Mouse (Mus musculus): Measurements from ENCODE around the gene Rbms3.

Rbms3 gene

DNA sequence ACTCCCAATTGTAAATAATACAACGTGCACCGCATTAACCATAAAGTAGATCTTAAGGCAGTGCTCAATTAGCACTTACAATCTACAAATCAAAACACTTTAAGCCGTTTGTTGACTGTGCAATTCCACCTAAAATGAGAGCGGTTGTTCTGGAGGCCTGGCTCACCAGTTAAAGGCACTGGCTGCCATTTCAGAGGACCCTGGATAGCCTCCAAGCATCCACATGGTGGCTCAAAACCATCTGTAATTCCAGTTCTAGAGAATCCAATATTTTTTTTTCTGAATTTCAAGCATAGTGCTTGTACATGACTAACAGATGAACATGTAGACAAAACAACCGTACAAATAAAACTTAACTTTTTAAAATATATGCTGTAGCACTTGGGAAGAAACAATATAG, 460.5 kb downstream of the Rbms3 start:
- DNase-seq, result no peak

DNA sequence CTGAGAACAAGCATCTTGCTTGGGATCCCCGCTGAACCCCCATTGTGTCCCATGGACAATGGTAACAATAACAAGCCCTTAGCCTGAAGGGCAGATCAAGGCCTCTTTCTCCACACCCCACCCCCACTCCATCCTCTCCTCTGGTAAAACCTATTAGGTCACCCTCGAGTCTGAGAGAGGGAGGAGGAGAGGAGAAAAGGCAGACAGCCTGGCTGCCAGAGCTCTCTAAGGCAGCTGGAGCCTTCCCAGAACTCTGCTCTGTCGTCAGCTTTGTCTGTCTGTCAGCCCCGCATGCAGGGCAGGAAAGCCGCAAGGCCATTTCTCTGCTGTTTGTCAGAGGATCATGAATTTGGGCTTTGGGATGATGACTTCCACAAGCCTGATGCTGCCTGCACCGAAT, 466.6 kb downstream of the Rbms3 start:
- DNase-seq, result no peak

DNA sequence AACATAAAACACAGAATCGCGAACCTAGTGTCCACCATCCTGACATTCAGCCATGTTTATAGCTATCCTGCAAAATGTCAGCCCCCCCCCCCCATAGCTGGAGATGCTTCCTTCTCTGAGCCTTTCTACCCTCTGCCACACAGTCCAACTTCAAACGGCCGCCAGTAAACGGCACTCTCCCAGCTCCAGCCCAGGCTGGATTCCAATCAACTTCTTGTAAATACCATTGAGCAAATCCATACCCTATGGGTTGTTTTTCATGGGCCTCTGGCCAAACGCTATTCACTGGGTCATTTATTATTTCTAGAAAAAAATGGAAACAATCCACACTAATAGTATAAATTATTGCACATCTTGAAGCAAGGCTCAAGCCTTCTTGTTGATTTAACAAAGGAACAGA, 468.6 kb downstream of the Rbms3 start:
- DNase-seq, result no peak

DNA sequence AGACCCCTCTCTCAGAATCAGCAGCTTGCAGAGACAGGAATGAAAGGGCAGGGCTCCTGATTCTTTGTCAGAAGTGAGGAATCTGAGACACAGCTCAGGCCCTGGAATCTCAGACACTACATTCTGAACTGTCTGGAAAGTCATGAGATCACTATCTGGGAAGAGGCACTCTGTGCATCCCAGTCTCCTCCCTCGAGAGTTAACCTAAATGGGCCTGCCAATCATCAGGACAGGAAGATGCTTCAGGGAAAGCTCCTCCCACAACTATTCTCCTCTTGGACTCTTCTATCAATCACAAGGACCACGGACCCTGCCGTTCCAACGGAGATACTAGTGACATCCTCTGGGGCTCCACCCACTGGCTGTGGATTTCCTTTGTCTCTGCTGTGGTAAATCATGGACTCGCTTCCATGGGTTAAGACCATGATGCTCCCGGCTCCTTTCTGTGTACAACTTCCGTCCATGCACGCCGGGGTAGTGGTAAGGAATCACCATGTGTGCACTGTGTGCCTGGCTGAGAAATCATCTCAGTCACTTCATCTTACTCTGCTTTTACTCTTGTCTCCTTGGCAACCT, 473.3 kb downstream of the Rbms3 start:
- DNase-seq, result no peak

DNA sequence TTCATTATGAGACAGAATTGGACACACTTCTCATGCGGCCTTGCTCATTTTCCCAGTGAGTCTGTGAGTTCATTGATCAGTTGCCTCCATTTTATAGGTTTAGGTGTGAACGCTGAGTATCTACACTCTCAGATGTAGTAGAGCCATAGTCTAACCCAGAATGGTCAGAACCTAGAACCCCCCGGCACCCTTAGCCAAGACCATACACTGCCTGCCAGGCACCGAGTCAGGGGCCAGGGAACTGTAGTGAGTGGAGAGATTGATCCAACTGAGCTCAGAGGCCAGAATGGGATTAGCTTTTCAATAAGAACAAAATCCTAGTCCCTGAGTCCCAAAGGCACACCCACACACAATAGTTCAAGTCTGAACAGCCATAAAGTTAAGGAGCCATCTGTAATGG, 475.1 kb downstream of the Rbms3 start:
- DNase-seq, result no peak

DNA sequence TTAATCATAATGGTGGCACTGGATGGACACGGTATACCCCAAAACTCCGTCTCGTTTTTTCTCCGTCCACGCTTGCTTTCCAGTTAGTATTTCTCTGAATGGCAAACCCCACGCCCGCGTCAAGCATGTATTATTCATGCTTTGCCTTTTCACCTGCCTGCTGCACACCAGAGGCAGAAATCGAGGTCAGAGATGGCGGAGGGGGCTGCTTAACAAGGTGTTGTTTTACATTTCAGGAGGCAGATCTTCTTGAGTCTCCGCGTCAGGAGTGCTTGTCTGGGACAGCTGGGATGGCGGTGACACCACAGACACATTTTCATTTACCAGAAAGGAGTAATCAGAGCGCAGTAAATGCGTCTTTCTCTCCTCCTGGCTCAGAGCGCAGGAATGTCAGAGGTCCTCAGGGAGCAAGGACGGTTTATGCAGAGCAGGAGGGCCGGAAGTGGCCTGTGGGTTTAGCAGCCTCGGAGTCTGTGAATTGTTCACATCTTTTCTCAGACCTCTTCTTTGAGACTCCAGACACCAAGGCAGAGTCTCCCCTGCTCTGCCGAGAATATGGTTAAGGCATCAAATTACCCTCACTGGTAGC, 475.9 kb downstream of the Rbms3 start:
- DNase-seq, result no peak

DNA sequence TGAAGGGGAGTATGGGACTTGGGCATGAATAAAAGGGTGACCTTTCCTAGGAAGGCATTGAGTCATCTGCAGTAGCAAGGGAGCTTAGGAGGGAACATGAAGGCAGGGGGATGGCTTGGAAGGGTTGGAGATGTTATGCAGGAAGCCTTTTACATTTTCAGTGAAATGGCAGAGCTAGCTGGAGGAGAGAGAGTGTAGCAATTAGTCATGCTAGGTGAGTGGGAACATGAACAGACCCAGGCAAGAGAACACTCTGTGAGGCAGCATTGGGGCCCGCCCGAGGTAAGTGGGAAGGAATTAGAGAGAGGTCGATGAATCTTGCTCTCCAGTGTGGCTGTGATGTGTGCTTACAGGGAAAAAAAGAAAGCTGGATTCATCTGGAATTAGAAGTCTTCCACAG, 477.8 kb downstream of the Rbms3 start:
- no peak for DNase-seq

DNA sequence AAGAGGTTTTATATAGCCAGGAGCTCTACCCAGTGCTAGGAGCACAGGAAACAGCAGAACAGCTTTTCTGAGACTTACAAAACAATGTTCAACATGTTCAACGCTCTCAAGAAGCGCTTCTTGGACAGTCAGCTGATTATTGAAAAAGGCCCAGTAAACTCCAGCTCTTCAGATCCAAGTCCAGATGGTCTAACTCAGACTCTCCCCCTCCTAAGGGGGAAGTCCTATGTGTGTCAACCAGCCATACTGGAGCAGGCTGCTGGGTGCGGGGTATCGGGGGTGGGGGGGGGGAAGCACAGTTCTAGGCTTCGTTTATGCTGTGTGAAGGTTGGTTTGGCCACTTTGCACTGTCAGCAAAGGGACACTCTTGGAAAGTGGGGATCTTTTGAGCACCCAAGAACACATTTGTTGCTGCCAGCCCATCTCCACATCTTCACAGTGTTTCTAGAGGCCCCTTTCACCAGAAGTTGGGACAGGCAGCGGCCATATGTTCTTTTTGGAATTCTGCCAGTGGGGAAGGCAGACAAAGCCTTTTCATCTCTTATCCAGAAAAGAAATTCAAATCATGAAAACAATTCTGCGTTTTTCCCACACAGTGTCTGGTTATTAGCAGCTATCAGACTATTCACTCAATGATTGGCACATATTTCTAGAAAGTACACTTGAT, 485.5 kb downstream of the Rbms3 start:
- DNase-seq, result no peak

DNA sequence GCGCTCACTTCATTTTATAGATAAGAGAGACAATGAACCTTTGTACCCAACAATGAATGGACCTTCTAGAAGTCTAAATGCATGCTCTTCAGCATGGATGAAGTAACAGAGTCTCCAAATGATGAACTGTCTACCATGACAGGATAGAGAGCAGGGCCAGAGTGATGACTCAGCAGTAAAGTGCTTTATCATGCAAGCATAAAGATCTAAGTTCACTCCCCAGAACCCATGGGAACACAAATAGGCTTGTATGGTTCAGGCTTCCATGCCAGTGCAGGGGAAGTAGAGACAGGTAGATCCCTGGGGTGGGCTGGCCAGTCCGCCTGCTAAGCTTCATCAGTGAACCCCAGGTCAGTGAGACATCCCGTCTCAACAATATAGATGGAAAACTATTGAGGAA, 489.7 kb downstream of the Rbms3 start:
- no peak for DNase-seq

DNA sequence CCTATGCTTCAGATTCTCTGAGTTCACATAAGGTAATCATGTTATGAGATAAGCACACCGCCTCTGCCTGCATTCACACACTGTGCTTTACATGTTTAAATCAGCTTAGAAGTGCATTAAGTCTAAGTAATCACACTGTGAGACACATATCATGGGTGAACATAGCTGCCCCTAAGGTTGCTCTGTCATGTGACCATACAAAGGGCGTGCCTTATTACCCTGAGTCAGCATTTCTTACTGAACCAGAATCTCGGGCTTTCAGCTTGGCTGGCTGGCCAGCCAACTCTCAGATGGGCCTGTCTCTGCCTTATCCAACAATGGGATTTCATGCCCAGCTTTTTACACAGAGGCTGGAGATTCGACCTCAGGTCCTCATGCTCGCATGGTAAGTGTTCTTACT, 493.3 kb downstream of the Rbms3 start:
- no peak for DNase-seq

DNA sequence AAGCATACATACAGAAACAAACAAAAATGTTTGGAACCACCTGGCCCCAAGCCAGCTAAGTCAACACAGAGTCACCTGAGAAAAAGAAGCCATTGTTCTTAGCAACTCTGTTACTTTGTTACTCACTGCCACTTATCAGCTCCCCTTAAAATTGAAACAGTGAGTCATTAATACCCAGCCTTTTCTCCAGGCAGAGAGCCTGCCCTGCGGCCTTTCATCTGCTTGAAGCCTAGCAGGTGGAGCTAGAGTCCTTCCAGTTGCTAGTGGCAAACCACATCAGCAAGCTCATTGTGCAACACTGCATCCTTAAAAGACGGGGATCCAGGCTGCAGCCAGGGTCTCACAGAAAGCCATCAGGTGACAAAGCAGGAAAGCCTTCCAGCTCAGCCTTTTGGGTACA, 495.7 kb downstream of the Rbms3 start:
- DNase-seq, result no peak

DNA sequence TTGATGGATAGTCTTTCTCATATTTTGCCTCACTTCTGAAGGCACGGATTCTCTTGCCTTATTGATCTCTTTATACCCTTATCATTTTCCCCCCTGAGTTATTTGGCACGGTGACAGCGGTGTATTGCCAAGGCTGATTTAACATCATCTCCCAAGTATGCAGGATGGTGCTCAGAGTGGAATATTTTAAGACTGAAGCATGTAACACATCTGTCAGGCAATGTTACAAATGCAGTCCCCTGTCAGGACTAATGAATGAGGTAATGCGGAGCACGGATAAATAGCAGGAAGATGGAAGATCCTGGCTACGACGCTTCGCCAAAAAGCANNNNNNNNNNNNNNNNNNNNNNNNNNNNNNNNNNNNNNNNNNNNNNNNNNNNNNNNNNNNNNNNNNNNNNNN, 502.9 kb downstream of the Rbms3 start:
- DNase-seq, result no peak

DNA sequence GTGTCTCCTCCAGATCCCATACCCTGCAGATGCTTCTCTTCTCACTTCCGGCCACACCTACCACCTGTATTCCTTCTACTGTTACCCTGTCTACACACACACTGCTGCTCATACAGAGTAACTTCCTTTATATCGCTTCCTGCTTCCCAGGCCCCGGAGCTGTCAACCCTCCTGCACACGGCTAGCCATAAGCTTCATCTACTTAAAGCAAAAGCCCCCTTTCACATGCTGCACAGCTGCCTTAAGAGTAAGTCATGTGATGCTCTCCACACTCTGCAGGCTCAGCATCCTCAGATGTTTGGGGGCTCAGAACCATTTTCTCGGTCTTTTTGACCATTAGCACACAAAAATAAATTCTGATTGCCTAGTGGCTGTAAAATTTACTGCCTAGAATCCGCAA, 503.9 kb downstream of the Rbms3 start:
- DNase-seq, result no peak

DNA sequence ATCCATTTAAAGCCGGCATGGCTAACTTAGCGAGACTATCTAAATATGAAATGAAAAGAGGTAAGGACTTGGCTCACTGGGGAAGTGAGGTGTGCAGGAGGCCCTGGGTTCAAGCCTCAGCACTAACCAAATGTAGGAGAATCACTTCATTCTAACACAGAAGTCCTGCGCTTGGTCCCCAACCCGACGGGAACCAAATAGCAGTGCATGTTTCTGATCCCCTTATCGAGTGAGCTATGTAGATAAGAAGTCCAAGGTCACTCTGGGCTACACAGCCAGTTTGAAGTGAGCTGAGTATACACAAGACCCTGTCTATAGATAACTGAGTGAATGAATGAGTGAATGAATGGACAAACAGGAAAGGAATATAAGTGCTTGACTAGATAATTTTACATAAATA, 508.1 kb downstream of the Rbms3 start:
- DNase-seq, result no peak

DNA sequence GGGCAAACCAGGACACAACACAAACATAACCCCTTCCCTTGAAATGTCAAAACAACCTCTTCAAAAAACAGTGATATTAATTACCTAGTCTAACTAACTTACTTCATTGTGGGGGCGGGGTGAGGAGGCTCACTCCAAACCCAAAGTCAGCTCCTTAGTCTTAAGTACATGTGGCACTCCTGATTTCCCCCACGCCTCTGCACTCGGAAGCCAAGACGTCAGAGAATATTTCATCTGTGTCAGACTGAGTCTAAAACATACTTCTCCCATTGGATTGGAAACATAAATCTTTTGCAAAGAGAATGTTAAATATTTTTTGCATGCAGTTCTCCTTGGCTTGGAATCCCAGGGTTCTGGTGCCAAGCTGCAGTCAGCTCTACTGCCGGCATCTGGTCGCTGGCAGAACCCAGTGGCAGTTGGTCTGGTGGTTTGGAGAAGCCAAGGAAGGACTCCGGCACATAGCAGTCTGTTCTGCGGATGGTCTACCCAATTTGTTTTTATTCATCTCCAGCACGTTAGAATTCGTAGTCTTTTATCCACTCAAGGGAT, 512.5 kb downstream of the Rbms3 start:
- peak; percentile 28 for DNase-seq

DNA sequence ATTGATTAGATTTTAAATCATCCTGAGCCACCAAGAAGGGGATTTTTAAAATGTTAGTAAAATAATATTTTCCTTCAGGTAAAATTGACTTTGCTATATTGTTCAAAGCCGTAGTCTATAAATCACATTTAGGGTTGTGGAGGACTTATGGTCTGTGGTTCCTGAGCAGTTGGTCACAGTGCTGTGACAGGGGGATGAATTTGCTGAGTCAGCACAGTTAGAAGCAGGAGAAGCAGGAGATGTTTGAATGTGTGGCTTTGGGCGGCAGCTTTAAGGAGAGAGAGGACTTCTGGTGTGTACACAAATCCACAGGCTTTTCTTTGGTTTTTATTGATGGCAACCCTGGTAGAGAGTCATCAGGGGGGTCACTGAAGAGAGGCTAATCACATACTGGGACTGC, 514.1 kb downstream of the Rbms3 start:
- no peak for DNase-seq

DNA sequence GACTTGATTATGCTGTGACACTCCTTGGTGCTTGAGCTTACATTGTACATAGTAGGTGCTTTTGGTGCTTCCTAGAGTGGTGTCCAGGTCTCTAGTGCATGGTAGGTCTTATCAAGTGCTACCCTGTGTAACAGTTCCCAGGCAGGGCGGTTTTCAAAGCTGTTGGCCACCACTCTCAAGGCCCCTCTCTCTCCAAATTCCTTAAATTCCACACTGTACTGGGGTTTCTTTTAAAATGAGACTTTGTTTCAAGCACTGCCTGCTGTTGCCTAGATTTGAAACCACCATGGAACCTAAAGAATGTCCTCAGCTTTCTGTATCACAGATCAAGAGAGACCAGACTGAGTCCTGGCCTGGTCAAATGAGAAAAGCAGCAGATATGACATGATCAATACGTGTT, 516.1 kb downstream of the Rbms3 start:
- no peak for DNase-seq

DNA sequence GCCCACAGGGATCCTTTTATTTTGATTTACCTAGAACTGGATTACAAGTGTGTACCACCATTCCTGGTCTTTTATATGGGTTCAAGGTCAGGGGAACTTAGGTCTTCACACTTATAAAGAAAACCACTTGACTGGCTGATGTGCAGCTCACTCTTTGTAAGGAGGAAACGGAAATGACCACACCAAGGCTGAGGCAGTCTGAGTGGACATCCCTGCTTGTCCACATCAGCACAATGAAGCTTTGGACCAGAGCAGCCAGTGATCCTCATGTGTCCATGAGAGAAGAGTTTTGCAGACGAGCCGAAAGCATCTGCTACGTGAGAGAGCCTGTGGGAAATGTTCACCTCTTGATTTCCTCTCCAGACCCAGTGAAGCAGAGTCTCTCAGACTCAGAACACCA, 521.8 kb downstream of the Rbms3 start:
- no peak for DNase-seq

DNA sequence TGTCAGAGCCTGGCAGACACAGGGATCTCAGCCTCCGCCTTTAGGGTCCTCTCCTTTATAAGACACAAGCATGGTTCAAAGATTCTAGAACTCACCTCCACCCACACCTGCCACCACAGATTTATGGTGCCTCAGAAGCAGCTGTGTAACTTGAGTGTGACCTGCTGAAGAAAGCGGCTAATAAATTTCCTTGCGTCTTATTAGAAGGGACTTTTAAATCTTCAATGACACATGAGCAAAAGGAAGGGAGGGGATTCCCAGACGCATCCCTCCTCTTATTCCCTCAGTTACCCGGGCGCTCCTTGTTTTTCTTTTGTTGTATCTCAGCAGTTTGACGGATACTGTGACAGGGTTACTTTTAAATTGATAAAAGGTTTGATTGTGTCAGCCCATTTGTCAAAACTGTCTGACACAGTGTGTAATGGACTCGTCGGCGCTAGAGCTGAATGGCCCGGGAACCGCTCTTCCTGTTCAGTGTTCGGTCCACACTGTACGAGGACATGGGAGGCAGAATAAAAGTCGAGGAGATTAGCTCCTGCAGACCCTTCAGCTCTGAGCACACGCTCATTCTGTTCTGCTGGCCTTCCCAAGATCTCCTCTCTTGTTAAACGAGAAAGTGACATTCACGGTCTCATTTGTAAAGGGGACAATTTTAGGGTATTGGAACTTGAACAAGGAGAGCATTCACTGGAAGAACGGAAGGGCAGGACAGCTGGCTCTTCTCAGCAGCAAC, 527.3 kb downstream of the Rbms3 start:
- no peak for DNase-seq

DNA sequence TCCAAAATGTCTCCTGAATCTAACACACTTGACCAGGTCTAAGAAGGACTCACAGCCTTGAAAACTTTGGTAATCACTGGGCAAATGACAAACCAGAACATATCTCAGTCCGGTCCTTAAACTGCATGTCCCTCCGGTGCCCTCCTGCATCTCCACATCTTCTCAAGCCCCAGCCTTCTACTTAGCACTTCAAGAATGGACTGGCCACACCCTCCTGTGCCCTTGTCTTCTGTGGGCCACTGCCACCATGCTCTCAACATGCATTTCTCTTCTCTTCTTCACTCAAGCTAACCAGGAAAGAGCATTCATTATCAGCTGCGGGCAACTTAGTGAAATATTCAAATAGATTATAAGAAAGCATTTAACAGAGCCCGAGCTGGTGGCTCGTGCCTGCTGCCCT, 529.5 kb downstream of the Rbms3 start:
- DNase-seq, result no peak

DNA sequence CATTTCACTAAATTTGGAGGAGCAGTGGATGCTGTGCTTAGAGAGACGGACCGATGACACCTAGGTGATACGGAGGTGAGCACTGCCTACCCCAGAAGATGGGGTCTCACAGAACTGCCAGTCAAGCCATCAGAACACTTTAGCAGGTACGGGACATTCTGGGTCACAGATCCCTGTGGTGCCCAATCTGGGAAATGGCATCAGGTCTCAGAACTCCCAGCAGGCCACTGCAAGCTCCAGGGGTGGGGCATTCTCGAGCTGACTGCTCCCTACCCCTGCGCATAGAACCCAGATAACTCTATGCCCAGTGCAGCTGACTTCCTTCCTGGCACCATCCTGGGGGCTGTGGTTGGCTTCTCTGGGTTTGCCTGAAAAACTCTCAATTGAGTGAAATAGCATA, 536.2 kb downstream of the Rbms3 start:
- DNase-seq, result no peak

DNA sequence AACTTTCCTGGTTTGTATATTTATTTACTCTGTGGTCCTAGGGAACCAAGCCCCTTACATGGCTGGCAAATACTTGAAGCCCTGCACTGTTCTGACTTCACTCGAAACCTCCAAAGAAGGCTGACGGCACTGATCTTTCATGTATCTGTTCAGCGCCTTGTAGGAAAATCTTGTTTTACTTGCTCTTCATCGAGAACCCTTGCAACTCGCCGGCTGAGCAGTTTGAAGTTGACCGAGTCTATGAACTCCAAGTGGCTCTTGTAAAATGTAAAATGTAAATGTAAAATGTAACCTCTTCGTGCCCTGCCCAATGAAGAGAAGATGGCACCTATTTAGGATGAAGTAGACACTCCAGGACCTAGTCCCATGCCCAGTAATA, 537.5 kb downstream of the Rbms3 start:
- no peak for DNase-seq

DNA sequence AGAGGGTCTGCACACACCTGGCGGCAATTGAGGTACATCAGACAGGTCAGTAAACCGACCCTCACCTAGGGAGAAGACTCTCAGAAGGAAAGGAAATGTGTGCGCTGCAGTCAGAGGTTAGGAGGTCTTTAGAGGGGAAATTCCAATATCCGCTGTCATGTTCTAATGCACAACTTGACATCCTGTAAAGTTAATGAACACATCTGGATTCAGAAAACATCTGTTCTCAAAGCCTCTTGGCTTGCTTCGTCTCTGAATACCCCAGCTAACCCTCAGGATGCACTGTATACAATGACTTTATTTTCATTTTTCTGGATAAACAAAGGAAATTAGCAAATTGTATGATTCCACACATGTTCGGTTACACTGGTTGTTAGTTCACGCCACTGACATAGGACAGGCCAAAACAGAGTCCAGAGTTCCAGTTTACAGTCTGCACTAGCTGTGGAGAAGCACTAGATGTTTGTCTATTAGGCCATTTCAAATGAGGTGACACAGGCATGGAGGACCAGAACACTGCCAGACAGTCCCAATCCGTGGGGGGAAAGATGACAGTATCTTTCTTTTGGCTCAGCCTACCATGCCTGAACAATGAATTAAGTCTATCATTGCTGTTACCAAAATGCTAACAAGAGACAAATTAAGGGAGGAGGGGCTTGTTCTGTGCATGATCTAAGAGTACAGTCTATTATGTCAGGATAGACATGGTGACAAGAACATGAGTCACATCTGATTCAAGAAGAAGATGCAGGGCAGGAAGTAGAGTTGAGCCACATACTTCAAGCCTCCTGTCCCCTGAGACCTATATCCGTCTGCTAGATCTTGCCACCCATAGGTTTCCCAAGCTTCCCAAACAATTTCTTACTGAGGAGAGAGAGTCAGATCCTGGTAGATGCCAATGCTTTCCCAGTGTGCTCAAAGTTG, 538.2 kb downstream of the Rbms3 start:
- no peak for DNase-seq

Measured in right cerebral cortex, postnatal 25 days (tissue).